Mouse (Mus musculus) intestine, postnatal 0 days (tissue): Measurements from ENCODE around the gene Rab26. TPM values are rescaled to one million over a fixed set of nuclear protein-coding genes. Genes with fewer than 3 reads are reported as not detected.
A peak's percentile ranks its signal among the peaks of the same experiment; 100 is the strongest.

Source experiments
- ATAC-seq: fragments of 200-750 bp; cut with Nextera tagmentation; 2 replicates; pipeline ENCODE4 v1.8.0; 2017; ENCODE audit warnings: mild to moderate bottlenecking, moderate TSS enrichment, moderate library complexity
- H3K27ac ChIP-seq: fragments of 300-500 bp; sonication (generic); 2 replicates; pipeline ENCODE4 v1.5.1; 2014; ENCODE audit warnings: mild to moderate bottlenecking, low read depth, low read length, moderate library complexity
- H3K27me3 ChIP-seq: fragments of 300-500 bp; sonication (generic); replicated peaks from 2 replicates; pipeline ENCODE4 v1.6.1; 2014; ENCODE audit warnings: low read length, mixed read lengths; ENCODE audit not compliant: control insufficient read depth, insufficient read depth
- H3K36me3 ChIP-seq: fragments of 300-500 bp; sonication (generic); 2 replicates; pipeline ENCODE4 v1.6.1; 2014; ENCODE audit warnings: mild to moderate bottlenecking, moderate library complexity; ENCODE audit not compliant: control insufficient read depth, insufficient read depth
- H3K4me1 ChIP-seq: fragments of 300-500 bp; sonication (generic); replicated peaks from 2 replicates; pipeline ENCODE4 v1.6.1; 2014; ENCODE audit warnings: antibody characterized with exemption, low read length, mixed read lengths; ENCODE audit not compliant: control insufficient read depth, insufficient read depth
- H3K4me2 ChIP-seq: fragments of 300-500 bp; sonication (generic); replicated peaks from 2 replicates; pipeline ENCODE4 v1.6.1; 2014; ENCODE audit warnings: low read depth, mild to moderate bottlenecking, moderate library complexity
- H3K4me3 ChIP-seq: fragments of 300-500 bp; sonication (generic); 2 replicates; pipeline ENCODE4 v1.5.1; 2014; ENCODE audit warnings: low read depth, low read length
- H3K9ac ChIP-seq: fragments of 300-500 bp; sonication (generic); 2 replicates; pipeline ENCODE4 v1.6.1; 2014; ENCODE audit warnings: mild to moderate bottlenecking, low read depth, low read length
- H3K9me3 ChIP-seq: fragments of 300-500 bp; sonication (generic); 2 replicates; pipeline ENCODE4 v1.6.1; 2016; ENCODE audit warnings: mixed run types; ENCODE audit not compliant: control insufficient read depth
- CTCF ChIP-seq: sonication (generic); IDR thresholded peaks from 2 replicates; pipeline ENCODE4 v1.5.1; 2016; ENCODE audit warnings: low read depth, mild to moderate bottlenecking, control low read depth, antibody characterized with exemption, moderate library complexity
- WGBS: fragments of 180-500 bp; shearing (Covaris S2); extraction: QIAGEN DNeasy Blood & Tissue Kit; methylation state at CpG from one replicate; pipeline ENCODE4 v1.1.7; 2014; 5-methylcytosine and 5-hydroxymethylcytosine counted together
- polyA plus RNA-seq: library from polyadenylated mRNA; unstranded; fragments of >200 nt; fragmentation: Nextera tagmentation; extraction: Ambion mirVana; gene quantifications from 2 replicates; pipeline ENCODE4 v1.2.1, GENCODE M21; 2015

Gene Rab26
- polyA plus RNA-seq: 0.31 and 0.63 TPM in 2 replicates

GRCm38 (mm10) chr17:24534160-24534718 lies at the start of gene Rab26:
Rab26 (minus strand) TSS chr17:24534210.
- Histone ChIP-seq H3K9ac (no peak within 1 kb of the TSS; the same call in 1 of the 2 replicates), H3K36me3 (peaks cover 8% of the 10 kb centered on the region; the same call in 1 of the 2 replicates), H3K4me2 (peak within 1 kb of the TSS; percentile 87), H3K4me1 (peaks cover 15% of the 10 kb centered on the region), H3K9me3 (no peaks in the 10 kb centered on the region), H3K4me3 (peak within 1 kb of the TSS; percentile 40), H3K27ac (no peak within 1 kb of the TSS), H3K27me3 (no peaks in the 10 kb centered on the region)
- WGBS: 83% methylated on average over 8 of the region's 8 CpGs
- no peak for TF ChIP-seq CTCF
- ATAC-seq: no peak

GRCm38 (mm10) chr17:24580287-24580686 lies 46.3 kb upstream of the Rab26 start:
- Histone ChIP-seq H3K4me1 (no peaks in the 10 kb centered on the region), H3K4me3 (no peak overlapping the region), H3K9me3 (no peaks in the 10 kb centered on the region), H3K9ac (no peak overlapping the region), H3K27me3 (no peaks in the 10 kb centered on the region), H3K27ac (no peak overlapping the region), H3K4me2 (no peak overlapping the region), H3K36me3 (peaks cover 73% of the 10 kb centered on the region)
- no peak for ATAC-seq
- WGBS: 100% methylated on average over 2 of the region's 2 CpGs
- no peak for TF ChIP-seq CTCF

- H3K27ac ChIP-seq: no peak overlapping the region
- 97% methylated on average over 3 of the region's 3 CpGs for WGBS
- H3K27me3 ChIP-seq: no peaks in the 10 kb centered on the region
- no peaks in the 10 kb centered on the region for H3K9me3 ChIP-seq
- H3K36me3 ChIP-seq: peaks cover 80% of the 10 kb centered on the region
- ATAC-seq: no peak
- H3K4me2 ChIP-seq: no peak overlapping the region
- no peaks in the 10 kb centered on the region for H3K4me1 ChIP-seq
- no peak overlapping the region for H3K4me3 ChIP-seq
- no peak overlapping the region for H3K9ac ChIP-seq
- TF ChIP-seq CTCF: no peak
Observed at GRCm38 (mm10) chr17:24579532-24579931, 45.5 kb upstream of the Rab26 start.

- ATAC-seq: no peak
- Histone ChIP-seq H3K36me3 (peaks cover 71% of the 10 kb centered on the region), H3K9me3 (no peaks in the 10 kb centered on the region), H3K4me2 (no peak overlapping the region), H3K4me3 (no peak overlapping the region), H3K27ac (no peak overlapping the region), H3K4me1 (no peaks in the 10 kb centered on the region), H3K27me3 (no peaks in the 10 kb centered on the region), H3K9ac (no peak overlapping the region)
- WGBS: 90% methylated on average over 9 of the region's 9 CpGs
- no peak for TF ChIP-seq CTCF
Observed at GRCm38 (mm10) chr17:24573811-24574210, 39.8 kb upstream of the Rab26 start.

- H3K4me2 ChIP-seq: no peak overlapping the region
- 94% methylated on average over 12 of the region's 12 CpGs for WGBS
- peaks cover 61% of the 10 kb centered on the region for H3K36me3 ChIP-seq
- TF ChIP-seq CTCF: no peak
- no peak overlapping the region for H3K4me3 ChIP-seq
- ATAC-seq: no peak
- H3K27ac ChIP-seq: no peak overlapping the region
- no peaks in the 10 kb centered on the region for H3K4me1 ChIP-seq
- no peaks in the 10 kb centered on the region for H3K27me3 ChIP-seq
- H3K9me3 ChIP-seq: no peaks in the 10 kb centered on the region
- H3K9ac ChIP-seq: no peak overlapping the region
Observed at GRCm38 (mm10) chr17:24572651-24573245, 38.7 kb upstream of the Rab26 start.

- no peaks in the 10 kb centered on the region for H3K27me3 ChIP-seq
- WGBS: 90% methylated on average over 4 of the region's 4 CpGs
- no peak overlapping the region for H3K4me3 ChIP-seq
- no peak overlapping the region for H3K27ac ChIP-seq
- peaks cover 48% of the 10 kb centered on the region for H3K36me3 ChIP-seq
- H3K9ac ChIP-seq: no peak overlapping the region
- H3K4me1 ChIP-seq: 0 out of 2 replicates have a peak, but pooled peaks cover 4% of the 10 kb centered on the region
- no peak overlapping the region for H3K4me2 ChIP-seq
- TF ChIP-seq CTCF: no peak
- no peak for ATAC-seq
- no peaks in the 10 kb centered on the region for H3K9me3 ChIP-seq
Observed at GRCm38 (mm10) chr17:24569837-24570236, 35.8 kb upstream of the Rab26 start.
